Mouse (Mus musculus) liver, embryonic 14.5 days (tissue): ENCODE data around the gene Sdr39u1. TPM values are rescaled to one million over a fixed set of nuclear protein-coding genes. Genes with fewer than 3 reads are reported as not detected.
A peak's percentile ranks its signal among the peaks of the same experiment; 100 is the strongest.

ENCODE experiments used
- ATAC-seq: fragments of 200-750 bp; cut with Nextera tagmentation; 2 replicates; pipeline ENCODE4 v1.8.0; 2017; ENCODE audit warnings: moderate number of reproducible peaks, mild to moderate bottlenecking, moderate library complexity; ENCODE audit not compliant: insufficient read depth
- DNase-seq, 3 experiments: peaks; one replicate each; pipeline ENCODE4 v3.0.0-alpha.2; 2012 to 2013; ENCODE audit warnings: low read depth in 3 of 3, low spot score in 3 of 3
- H3K27ac ChIP-seq: fragments of 300-500 bp; sonication (generic); 2 replicates; pipeline ENCODE4 v1.5.1; 2014; ENCODE audit warnings: moderate library complexity, mild to moderate bottlenecking, control low read depth, inconsistent platforms
- H3K27me3 ChIP-seq: fragments of 300-500 bp; sonication (generic); 2 replicates; pipeline ENCODE4 v1.6.1; 2014; ENCODE audit warnings: mild to moderate bottlenecking, low read length, moderate library complexity; ENCODE audit not compliant: control insufficient read depth, insufficient read depth
- H3K36me3 ChIP-seq: fragments of 300-500 bp; sonication (generic); replicated peaks from 2 replicates; pipeline ENCODE4 v1.6.1; 2014; ENCODE audit warnings: low read depth; ENCODE audit not compliant: control insufficient read depth, insufficient read depth
- H3K4me1 ChIP-seq, 2 experiments: fragments of 200-500 bp in 1 of 2; fragments of 300-500 bp in 1 of 2; sonication (generic) in 1 of 2; replicated peaks; 2 replicates each; pipeline ENCODE4 v1.6.1; 2012 to 2014; ENCODE audit warnings: antibody characterized with exemption in 1 of 2, inconsistent platforms in 1 of 2, low read length in 1 of 2; ENCODE audit not compliant: control insufficient read depth in 2 of 2, insufficient read depth in 2 of 2
- H3K4me2 ChIP-seq: fragments of 300-500 bp; sonication (generic); 2 replicates; pipeline ENCODE4 v1.6.1; 2014; ENCODE audit warnings: low read depth, mild to moderate bottlenecking, control low read depth, moderate library complexity
- H3K4me3 ChIP-seq, 2 experiments: fragments of 200-500 bp in 1 of 2; fragments of 300-500 bp in 1 of 2; sonication (generic) in 1 of 2; 2 replicates each; pipeline ENCODE4 v1.5.1; 2012 to 2014; ENCODE audit warnings: low read depth in 2 of 2, low read length in 2 of 2, mild to moderate bottlenecking in 2 of 2, control low read depth in 1 of 2, inconsistent platforms in 1 of 2, moderate library complexity in 1 of 2; ENCODE audit not compliant: insufficient read depth in 1 of 2
- H3K9ac ChIP-seq: fragments of 300-500 bp; sonication (generic); replicated peaks from 2 replicates; pipeline ENCODE4 v1.6.1; 2014; ENCODE audit warnings: mild to moderate bottlenecking, control low read depth, moderate library complexity
- H3K9me3 ChIP-seq: fragments of 300-500 bp; sonication (generic); 2 replicates; pipeline ENCODE4 v1.6.1; 2016; ENCODE audit warnings: low read length, mixed read lengths; ENCODE audit not compliant: control insufficient read depth
- CTCF ChIP-seq: IDR thresholded peaks from 2 replicates; pipeline ENCODE4 v1.5.1; 2016; ENCODE audit warnings: antibody characterized with exemption, low read depth, control low read depth
- EP300 ChIP-seq: IDR thresholded peaks from 2 replicates; pipeline ENCODE4 v1.6.1; 2016; ENCODE audit warnings: antibody characterized with exemption, low read depth
- WGBS: fragments of 180-500 bp; shearing (Covaris S2); extraction: QIAGEN DNeasy Blood & Tissue Kit; methylation state at CpG from one replicate; pipeline ENCODE4 v1.1.7; 2014; ENCODE audit not compliant: insufficient replicate concordance; 5-methylcytosine and 5-hydroxymethylcytosine counted together
- polyA plus RNA-seq, 2 experiments: library from polyadenylated mRNA; depleted of rRNA in 1 of 2; stranded (reverse) in 1 of 2; unstranded in 1 of 2; fragments of >200 nt; fragmentation: Nextera tagmentation in 1 of 2; extraction: Ambion mirVana in 1 of 2; gene quantifications; 2 replicates each; pipeline versions ENCODE4 v1.2.1 to v1.2.3; 2012 to 2014

The Sdr39u1 gene
- polyA plus RNA-seq, 2 experiments = 6.7 to 12.0 TPM

DNA sequence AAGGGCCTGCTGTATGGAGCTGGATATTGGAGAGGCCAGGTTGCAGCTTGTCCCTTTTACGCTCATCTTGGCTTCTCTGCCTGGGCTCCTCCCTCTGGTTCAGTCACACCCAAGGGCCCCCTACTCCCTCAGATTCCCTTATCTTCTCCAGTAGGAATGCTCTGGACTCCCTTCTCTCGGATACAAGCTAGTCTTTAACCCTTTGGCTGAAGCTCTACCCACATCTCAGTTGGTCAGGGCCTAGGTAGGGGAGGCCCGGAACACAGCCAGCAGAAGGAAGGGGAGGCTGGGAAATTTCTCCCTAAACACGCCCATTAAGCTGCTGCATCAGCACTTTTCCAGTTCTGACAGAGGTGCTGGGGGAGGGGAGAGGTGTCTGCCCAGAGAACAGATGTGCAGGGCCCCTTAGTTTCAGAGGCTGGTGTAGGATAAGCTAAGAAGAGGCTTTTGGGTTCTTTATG is 45.0 kb downstream of the Sdr39u1 start:
- no peak overlapping the region for H3K27ac ChIP-seq
- no peaks in the 10 kb centered on the region for H3K36me3 ChIP-seq
- WGBS = 7% methylated on average over 4 of the region's 4 CpGs
- H3K4me1 ChIP-seq = peaks cover 4 to 27% of the 10 kb centered on the region in 2 experiments
- peak overlapping the region; percentile 69 for H3K4me2 ChIP-seq
- H3K9me3 ChIP-seq = no peaks in the 10 kb centered on the region
- no peak for TF ChIP-seq CTCF
- TF ChIP-seq EP300 = no peak
- ATAC-seq (peak; percentile 14; the same call in 1 of the 2 replicates), DNase-seq (no peak)
- no peaks in the 10 kb centered on the region for H3K27me3 ChIP-seq
- peak overlapping the region; percentile 55 to 70 for H3K4me3 ChIP-seq
- H3K9ac ChIP-seq = no peak overlapping the region

DNA sequence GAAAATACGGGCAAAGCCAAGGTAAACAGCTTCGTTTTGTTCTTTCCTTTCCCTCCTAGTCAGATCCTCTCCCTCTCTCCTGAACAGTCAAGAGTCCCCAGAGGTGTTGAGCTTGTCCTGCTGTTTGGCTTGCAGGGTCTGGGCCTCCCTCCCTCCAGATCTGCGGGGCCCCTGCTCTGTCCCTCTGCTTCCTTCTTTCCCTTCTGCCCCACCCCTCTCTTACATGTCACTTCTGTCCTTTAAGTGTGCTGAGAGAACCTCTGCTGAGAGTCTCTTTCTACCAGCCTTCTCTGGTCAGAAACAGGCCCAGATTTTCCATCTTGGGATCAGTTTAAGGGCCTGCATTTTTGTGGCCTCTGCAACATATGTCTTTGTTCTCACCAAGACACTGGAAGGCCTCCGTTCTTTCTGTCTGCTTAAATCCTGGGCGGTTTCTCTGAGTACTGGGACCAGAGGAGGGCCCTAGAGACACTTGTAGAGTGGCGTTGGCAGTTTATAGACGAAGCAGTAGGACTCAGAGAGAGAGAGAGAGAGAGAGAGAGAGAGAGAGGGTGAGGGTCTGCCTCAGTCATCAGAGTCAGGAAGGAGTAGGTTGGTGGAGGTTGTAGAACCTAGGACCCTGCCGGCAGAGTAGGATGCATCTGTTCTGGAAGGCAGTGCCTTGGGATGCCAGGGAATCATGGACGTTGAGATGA is 45.5 kb downstream of the Sdr39u1 start:
- DNase-seq (no peak), ATAC-seq (no peak)
- Histone ChIP-seq H3K36me3 (no peaks in the 10 kb centered on the region), H3K4me2 (peak overlapping the region; percentile 69), H3K27ac (no peak overlapping the region), H3K9ac (peak overlapping the region; percentile 47; the same call in 1 of the 2 replicates), H3K4me1 (peaks cover 4 to 27% of the 10 kb centered on the region in 2 experiments), H3K4me3 (peak overlapping the region; percentile 55 to 70), H3K27me3 (no peaks in the 10 kb centered on the region), H3K9me3 (no peaks in the 10 kb centered on the region)
- TF ChIP-seq CTCF = no peak
- no peak for TF ChIP-seq EP300
- WGBS = 6% methylated on average over 9 of the region's 9 CpGs

- Histone ChIP-seq H3K9me3 (no peaks in the 10 kb centered on the region), H3K27ac (no peak within 1 kb of the TSS), H3K9ac (peak within 1 kb of the TSS; percentile 47; the same call in 1 of the 2 replicates), H3K27me3 (no peaks in the 10 kb centered on the region), H3K4me3 (peak within 1 kb of the TSS; percentile 55 to 70), H3K36me3 (no peaks in the 10 kb centered on the region), H3K4me2 (peak within 1 kb of the TSS; percentile 69), H3K4me1 (peaks cover 4 to 27% of the 10 kb centered on the region in 2 experiments)
- WGBS = 3% methylated on average over 30 of the region's 33 CpGs
- ATAC-seq (peak; percentile 63), DNase-seq (no peak)
- no peak for TF ChIP-seq CTCF
- TF ChIP-seq EP300 = no peak
Measured at GRCm38 (mm10) chr14:55853621-55854285, 46.3 kb downstream of the Sdr39u1 start, which contains the start of gene Nynrin. TSS of gene Nynrin (plus strand) at chr14:55854010.

GRCm38 (mm10) chr14:55852646-55853551 is 47.2 kb downstream of the Sdr39u1 start:
- Histone ChIP-seq H3K27ac (no peak overlapping the region), H3K9me3 (no peaks in the 10 kb centered on the region), H3K9ac (no peak overlapping the region), H3K36me3 (no peaks in the 10 kb centered on the region), H3K27me3 (no peaks in the 10 kb centered on the region), H3K4me1 (peaks cover 4 to 27% of the 10 kb centered on the region in 2 experiments), H3K4me2 (peak overlapping the region; percentile 69), H3K4me3 (peak overlapping the region in 1 of 2 experiments; percentile 70; a peak in 1 of 4 replicates)
- 25% methylated on average over 11 of the region's 11 CpGs for WGBS
- DNase-seq (no peak), ATAC-seq (peak; percentile 40; the same call in 1 of the 2 replicates)
- TF ChIP-seq CTCF (no peak), EP300 (no peak)
